Mouse (Mus musculus): ENCODE measurements at regions not wholly inside any gene's neighbourhood (a gene's known extent, or its start where the extent isn't known, plus 50 kb on each side); places are given as distances from the start of the nearest gene placed in this dataset.

DNA sequence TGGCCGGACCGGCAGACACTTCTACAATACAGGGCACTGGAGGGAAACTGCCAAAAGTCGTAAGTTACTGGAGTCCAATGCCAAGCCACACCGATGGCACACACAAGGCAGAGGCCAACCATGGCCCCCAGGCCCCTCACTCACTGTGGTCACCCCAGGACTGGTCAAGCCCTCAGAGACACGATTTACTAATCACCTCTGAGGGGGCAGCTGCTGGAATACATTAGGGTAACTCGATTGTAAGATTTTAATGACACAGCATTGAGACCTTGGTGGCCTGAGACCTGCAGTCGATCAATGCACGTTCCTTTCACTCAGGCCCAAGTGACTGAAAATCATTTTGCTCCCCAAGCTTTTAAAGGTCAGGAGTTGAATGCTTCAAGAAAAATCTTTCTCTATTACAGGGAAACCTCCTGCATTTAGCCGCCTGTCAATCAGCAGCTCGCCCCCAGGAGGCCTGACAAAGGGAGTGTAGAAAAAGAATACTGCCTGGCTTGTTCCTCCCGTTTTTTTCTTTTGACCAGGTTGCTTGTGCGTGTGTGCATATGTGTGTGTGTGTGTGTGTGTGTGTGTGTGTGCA is 156.2 kb downstream of the Tle3 start:
- Histone ChIP-seq H3K4me1 (ENCODE audit: control insufficient read depth, insufficient read depth, low read length) (no peaks in the 10 kb centered on the region), H3K9ac (ENCODE audit: low read depth, poor library complexity, severe bottlenecking) (no peak overlapping the region), H3K27ac (ENCODE audit: insufficient read depth, low read length) (no peak overlapping the region), H3K4me3 (ENCODE audit: low read depth, low read length) (no peak overlapping the region), H3K36me3 (ENCODE audit: control insufficient read depth, insufficient read depth, low read length, poor library complexity, severe bottlenecking) (no peaks in the 10 kb centered on the region), H3K9me3 (replicated peaks; ENCODE audit: control insufficient read depth, insufficient read depth, low read length, poor library complexity, severe bottlenecking) (no peaks in the 10 kb centered on the region), H3K27me3 (ENCODE audit: control insufficient read depth, insufficient read depth, low read length, poor library complexity, severe bottlenecking) (no peaks in the 10 kb centered on the region)
- TF ChIP-seq CTCF (IDR thresholded peaks at IDR 0.05; ENCODE audit: low read depth, low read length) (no peak), POLR2A (IDR thresholded peaks at IDR 0.05; ENCODE audit: insufficient read depth, low read length) (no peak), EP300 (IDR thresholded peaks at IDR 0.05; ENCODE audit: insufficient read depth, low read depth, low read length) (no peak)

DNA sequence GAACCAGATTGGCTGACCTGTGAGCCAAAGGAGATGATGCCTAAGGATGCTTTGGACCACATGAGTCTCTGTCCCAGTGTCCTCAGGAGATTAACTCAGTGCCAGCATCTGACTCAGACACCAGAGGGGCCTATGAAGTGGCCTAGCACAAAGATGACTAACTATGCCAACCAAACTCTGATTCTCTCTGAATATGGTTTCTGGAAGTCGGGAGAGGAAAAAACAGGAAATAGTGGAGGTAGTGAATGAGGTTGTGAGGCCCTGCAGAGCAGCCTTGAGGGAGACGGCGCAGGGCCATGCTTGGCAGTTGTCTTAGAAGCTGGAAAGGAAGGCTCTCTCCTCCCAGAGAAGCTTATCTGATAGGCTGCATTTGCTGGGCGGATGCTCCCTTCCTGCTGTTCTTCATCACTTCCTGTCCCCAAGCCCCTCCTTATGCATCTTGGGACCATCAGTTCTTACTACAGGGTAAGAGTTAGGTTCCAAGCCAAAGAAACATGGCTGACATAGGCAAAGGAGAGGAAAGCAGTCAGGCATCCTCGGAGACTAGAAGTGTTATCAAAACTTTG is 155.4 kb downstream of the Tle3 start:
- H3K9ac ChIP-seq (ENCODE audit: low read depth, poor library complexity, severe bottlenecking) = no peak overlapping the region
- no peak for TF ChIP-seq EP300 (IDR thresholded peaks at IDR 0.05; ENCODE audit: insufficient read depth, low read depth, low read length)
- TF ChIP-seq POLR2A (IDR thresholded peaks at IDR 0.05; ENCODE audit: insufficient read depth, low read length) = no peak
- no peak for TF ChIP-seq CTCF (IDR thresholded peaks at IDR 0.05; ENCODE audit: low read depth, low read length)
- H3K27ac ChIP-seq (ENCODE audit: insufficient read depth, low read length) = no peak overlapping the region
- H3K9me3 ChIP-seq (replicated peaks; ENCODE audit: control insufficient read depth, insufficient read depth, low read length, poor library complexity, severe bottlenecking) = no peaks in the 10 kb centered on the region
- H3K4me1 ChIP-seq (ENCODE audit: control insufficient read depth, insufficient read depth, low read length) = no peaks in the 10 kb centered on the region
- no peaks in the 10 kb centered on the region for H3K27me3 ChIP-seq (ENCODE audit: control insufficient read depth, insufficient read depth, low read length, poor library complexity, severe bottlenecking)
- H3K36me3 ChIP-seq (ENCODE audit: control insufficient read depth, insufficient read depth, low read length, poor library complexity, severe bottlenecking) = no peaks in the 10 kb centered on the region
- H3K4me3 ChIP-seq (ENCODE audit: low read depth, low read length) = no peak overlapping the region

DNA sequence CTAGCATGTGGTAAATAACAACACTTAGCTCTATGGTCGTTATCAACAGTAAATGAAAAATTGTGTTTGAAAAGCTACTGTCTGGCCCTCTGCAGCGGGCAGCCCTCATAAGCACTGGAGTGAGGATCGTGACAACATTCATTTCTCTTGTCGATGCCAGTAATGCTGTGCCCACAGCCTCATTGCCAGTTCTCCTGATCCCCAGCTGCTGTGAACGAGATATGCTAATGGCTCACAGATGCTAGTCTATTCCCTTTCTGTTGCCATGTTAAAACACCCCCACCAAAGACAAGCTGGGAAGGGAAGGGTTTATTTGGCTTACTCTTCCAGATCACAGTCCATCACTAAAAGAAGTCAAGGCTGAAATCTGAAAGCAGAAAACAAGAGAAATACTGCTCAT is 148.0 kb downstream of the Tle3 start:
- H3K4me1 ChIP-seq (ENCODE audit: control insufficient read depth, insufficient read depth, low read length) = no peaks in the 10 kb centered on the region
- no peaks in the 10 kb centered on the region for H3K27me3 ChIP-seq (ENCODE audit: control insufficient read depth, insufficient read depth, low read length, poor library complexity, severe bottlenecking)
- no peak overlapping the region for H3K9ac ChIP-seq (ENCODE audit: low read depth, poor library complexity, severe bottlenecking)
- H3K27ac ChIP-seq (ENCODE audit: insufficient read depth, low read length) = no peak overlapping the region
- H3K9me3 ChIP-seq (replicated peaks; ENCODE audit: control insufficient read depth, insufficient read depth, low read length, poor library complexity, severe bottlenecking) = no peaks in the 10 kb centered on the region
- H3K36me3 ChIP-seq (ENCODE audit: control insufficient read depth, insufficient read depth, low read length, poor library complexity, severe bottlenecking) = no peaks in the 10 kb centered on the region
- no peak for TF ChIP-seq EP300 (IDR thresholded peaks at IDR 0.05; ENCODE audit: insufficient read depth, low read depth, low read length)
- no peak for TF ChIP-seq CTCF (IDR thresholded peaks at IDR 0.05; ENCODE audit: low read depth, low read length)
- TF ChIP-seq POLR2A (IDR thresholded peaks at IDR 0.05; ENCODE audit: insufficient read depth, low read length) = no peak
- H3K4me3 ChIP-seq (ENCODE audit: low read depth, low read length) = no peak overlapping the region

DNA sequence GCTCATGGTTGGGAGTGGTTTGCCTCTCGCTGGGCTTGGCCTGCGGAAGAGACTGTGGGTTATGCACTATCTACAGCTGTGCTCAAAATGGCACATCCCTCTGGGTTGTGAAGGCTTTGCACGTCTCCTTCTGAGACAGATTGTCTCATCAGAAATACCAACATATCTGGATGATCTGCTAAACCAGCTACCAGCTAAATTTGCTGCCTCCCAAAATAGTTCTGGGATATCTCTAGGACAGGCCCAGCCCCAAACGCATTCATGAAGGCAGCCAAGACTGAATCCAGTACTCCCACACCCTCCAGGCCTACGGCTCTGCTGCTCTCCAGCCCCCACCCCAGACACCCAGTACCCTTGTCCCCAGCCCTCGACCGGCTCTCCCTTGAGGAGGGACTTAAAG is 145.7 kb downstream of the Tle3 start:
- H3K27me3 ChIP-seq (ENCODE audit: control insufficient read depth, insufficient read depth, low read length, poor library complexity, severe bottlenecking) = no peaks in the 10 kb centered on the region
- H3K9ac ChIP-seq (ENCODE audit: low read depth, poor library complexity, severe bottlenecking) = no peak overlapping the region
- no peaks in the 10 kb centered on the region for H3K9me3 ChIP-seq (replicated peaks; ENCODE audit: control insufficient read depth, insufficient read depth, low read length, poor library complexity, severe bottlenecking)
- H3K36me3 ChIP-seq (ENCODE audit: control insufficient read depth, insufficient read depth, low read length, poor library complexity, severe bottlenecking) = no peaks in the 10 kb centered on the region
- no peak overlapping the region for H3K4me3 ChIP-seq (ENCODE audit: low read depth, low read length)
- no peak overlapping the region for H3K27ac ChIP-seq (ENCODE audit: insufficient read depth, low read length)
- no peak for TF ChIP-seq POLR2A (IDR thresholded peaks at IDR 0.05; ENCODE audit: insufficient read depth, low read length)
- no peak for TF ChIP-seq EP300 (IDR thresholded peaks at IDR 0.05; ENCODE audit: insufficient read depth, low read depth, low read length)
- no peak for TF ChIP-seq CTCF (IDR thresholded peaks at IDR 0.05; ENCODE audit: low read depth, low read length)
- H3K4me1 ChIP-seq (ENCODE audit: control insufficient read depth, insufficient read depth, low read length) = no peaks in the 10 kb centered on the region

DNA sequence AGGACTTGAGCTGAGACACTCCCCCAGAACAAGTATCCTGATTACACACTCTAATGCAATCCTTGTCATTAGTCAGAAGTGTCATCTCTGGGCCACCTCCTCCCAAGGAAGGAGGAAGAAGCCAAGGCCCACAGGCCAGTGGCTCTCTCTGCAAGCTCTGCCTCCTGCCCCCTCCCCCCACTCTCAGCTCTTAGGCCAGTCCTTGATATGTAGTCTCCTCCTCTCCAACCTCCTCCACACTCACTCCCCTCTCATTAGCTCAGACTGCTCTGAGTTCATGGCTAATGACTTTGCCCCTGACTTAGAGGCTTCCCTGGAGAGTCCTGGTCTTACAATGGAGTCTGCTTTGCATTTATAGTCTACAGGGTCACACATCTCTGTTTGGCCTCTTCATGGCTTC is 139.3 kb downstream of the Tle3 start:
- no peak for TF ChIP-seq EP300 (IDR thresholded peaks at IDR 0.05; ENCODE audit: insufficient read depth, low read depth, low read length)
- no peak for TF ChIP-seq CTCF (IDR thresholded peaks at IDR 0.05; ENCODE audit: low read depth, low read length)
- no peak for TF ChIP-seq POLR2A (IDR thresholded peaks at IDR 0.05; ENCODE audit: insufficient read depth, low read length)
- H3K9ac ChIP-seq (ENCODE audit: low read depth, poor library complexity, severe bottlenecking) = no peak overlapping the region
- no peaks in the 10 kb centered on the region for H3K27me3 ChIP-seq (ENCODE audit: control insufficient read depth, insufficient read depth, low read length, poor library complexity, severe bottlenecking)
- no peak overlapping the region for H3K27ac ChIP-seq (ENCODE audit: insufficient read depth, low read length)
- no peaks in the 10 kb centered on the region for H3K36me3 ChIP-seq (ENCODE audit: control insufficient read depth, insufficient read depth, low read length, poor library complexity, severe bottlenecking)
- no peak overlapping the region for H3K4me3 ChIP-seq (ENCODE audit: low read depth, low read length)
- peaks cover 2% of the 10 kb centered on the region for H3K4me1 ChIP-seq (ENCODE audit: control insufficient read depth, insufficient read depth, low read length)
- no peaks in the 10 kb centered on the region for H3K9me3 ChIP-seq (replicated peaks; ENCODE audit: control insufficient read depth, insufficient read depth, low read length, poor library complexity, severe bottlenecking)

DNA sequence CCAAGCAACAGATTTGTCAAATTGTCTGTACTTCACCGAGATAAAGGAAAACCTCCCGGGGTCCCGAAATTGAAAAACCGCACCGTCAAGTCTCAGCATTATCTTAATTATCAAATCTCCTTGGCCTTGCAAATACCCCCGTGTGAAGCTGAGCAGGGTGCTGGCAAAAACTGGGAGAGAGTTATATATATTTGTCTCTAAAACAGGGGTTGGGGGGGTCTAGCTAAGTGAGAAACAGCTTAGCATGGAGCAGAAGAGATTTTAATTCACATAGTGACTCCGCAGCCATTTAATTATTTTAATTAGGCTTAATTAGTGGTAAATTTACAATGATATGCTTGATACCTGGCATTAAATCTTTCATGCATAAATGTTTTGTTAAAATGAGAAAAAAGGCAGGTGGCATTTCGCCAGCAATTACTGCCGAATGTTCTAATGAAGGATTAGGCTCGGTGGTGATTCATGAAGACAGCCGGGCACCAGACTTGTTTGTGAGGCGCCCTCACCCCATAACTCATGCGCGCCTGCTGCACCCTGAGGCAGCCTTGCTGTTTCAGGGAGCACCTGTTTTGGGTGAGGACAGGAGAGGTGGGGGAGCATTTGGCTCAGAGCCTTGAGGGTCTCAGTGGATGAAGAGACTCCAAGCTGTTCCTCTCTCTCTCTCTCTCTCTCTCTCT is 138.2 kb downstream of the Tle3 start:
- H3K4me1 ChIP-seq (ENCODE audit: control insufficient read depth, insufficient read depth, low read length) = peaks cover 2% of the 10 kb centered on the region
- TF ChIP-seq EP300 (IDR thresholded peaks at IDR 0.05; ENCODE audit: insufficient read depth, low read depth, low read length) = no peak
- no peak for TF ChIP-seq POLR2A (IDR thresholded peaks at IDR 0.05; ENCODE audit: insufficient read depth, low read length)
- TF ChIP-seq CTCF (IDR thresholded peaks at IDR 0.05; ENCODE audit: low read depth, low read length) = no peak
- no peaks in the 10 kb centered on the region for H3K9me3 ChIP-seq (replicated peaks; ENCODE audit: control insufficient read depth, insufficient read depth, low read length, poor library complexity, severe bottlenecking)
- H3K9ac ChIP-seq (ENCODE audit: low read depth, poor library complexity, severe bottlenecking) = no peak overlapping the region
- H3K27me3 ChIP-seq (ENCODE audit: control insufficient read depth, insufficient read depth, low read length, poor library complexity, severe bottlenecking) = no peaks in the 10 kb centered on the region
- no peak overlapping the region for H3K4me3 ChIP-seq (ENCODE audit: low read depth, low read length)
- H3K27ac ChIP-seq (ENCODE audit: insufficient read depth, low read length) = no peak overlapping the region
- H3K36me3 ChIP-seq (ENCODE audit: control insufficient read depth, insufficient read depth, low read length, poor library complexity, severe bottlenecking) = no peaks in the 10 kb centered on the region
